Comparison of ENCODE assay signal across 21 mouse cellular contexts in the genomic region with DNA sequence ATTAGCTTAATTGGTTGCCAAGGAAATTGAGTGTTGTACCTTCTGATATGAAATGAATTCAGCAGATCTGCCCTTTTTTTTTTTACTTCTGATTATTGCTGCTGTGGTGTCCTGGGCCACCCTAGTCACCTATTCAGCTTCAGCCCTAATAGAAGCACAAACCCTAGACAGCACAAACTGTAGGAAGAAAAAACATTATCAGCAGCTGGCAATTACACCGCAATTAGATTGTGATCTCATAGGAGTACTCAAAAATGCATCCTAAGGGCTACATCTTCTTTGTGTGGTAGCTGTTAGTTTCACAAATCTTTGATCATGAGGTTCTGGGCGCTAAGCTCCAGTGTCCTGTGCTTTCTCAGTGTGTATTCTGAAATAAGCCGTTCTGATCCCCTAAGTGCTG. TPM values are rescaled to one million over a fixed set of nuclear protein-coding genes. Genes with fewer than 3 reads are reported as not detected.
DNase-seq lines count a peak whose midpoint lies in the region; ATAC-seq lines count a peak whose summit lies in the region.
"Had no signal": no experiment of that assay in that cellular context is flagged by ENCODE, and none has a peak within 500 bp of the region (broad histone marks: within the 10 kb centered on the region; RNA-seq: fewer than 3 reads in every experiment).

No protein-coding gene starts in this region.

- H3K27me3 ChIP-seq in hindbrain, embryonic 13.5 days: no peaks in the 10 kb centered on the region
- H3K27me3 ChIP-seq in hindbrain, embryonic 12.5 days: no peaks in the 10 kb centered on the region
- no peaks in the 10 kb centered on the region for H3K27me3 ChIP-seq in midbrain, embryonic 13.5 days
- H3K27me3 ChIP-seq in midbrain, embryonic 10.5 days (ENCODE audit: low read depth, poor library complexity, severe bottlenecking): no peaks in the 10 kb centered on the region
- H3K27me3 ChIP-seq in midbrain, embryonic 15.5 days (replicated peaks): no peaks in the 10 kb centered on the region
- no peaks in the 10 kb centered on the region for H3K27me3 ChIP-seq in neural tube, embryonic 15.5 days (replicated peaks)
- H3K27me3 ChIP-seq: forebrain, embryonic 15.5 days; Patski had no signal

- no peaks in the 10 kb centered on the region for H3K36me3 ChIP-seq in hindbrain, embryonic 13.5 days
- no peaks in the 10 kb centered on the region for H3K36me3 ChIP-seq in hindbrain, embryonic 12.5 days
- no peaks in the 10 kb centered on the region for H3K36me3 ChIP-seq in midbrain, embryonic 13.5 days
- H3K36me3 ChIP-seq in midbrain, embryonic 10.5 days: no peaks in the 10 kb centered on the region
- H3K36me3 ChIP-seq in midbrain, embryonic 15.5 days (replicated peaks): no peaks in the 10 kb centered on the region
- no peaks in the 10 kb centered on the region for H3K36me3 ChIP-seq in neural tube, embryonic 15.5 days
- H3K36me3 ChIP-seq: embryonic facial prominence, embryonic 10.5 days; forebrain, embryonic 15.5 days; heart, embryonic 10.5 days had no signal

- H3K27ac ChIP-seq in hindbrain, embryonic 13.5 days: peak overlapping the region; percentile 66
- H3K27ac ChIP-seq in hindbrain, embryonic 12.5 days: no peak overlapping the region
- H3K27ac ChIP-seq in midbrain, embryonic 13.5 days: no peak overlapping the region
- no peak overlapping the region for H3K27ac ChIP-seq in midbrain, embryonic 10.5 days (replicated peaks)
- no peak overlapping the region for H3K27ac ChIP-seq in midbrain, embryonic 15.5 days
- 0 out of 2 replicates have a peak overlapping the region, but pooled peaks have one; percentile 38 for H3K27ac ChIP-seq in neural tube, embryonic 15.5 days (replicated peaks)
- H3K27ac ChIP-seq: embryonic facial prominence, embryonic 10.5 days; forebrain, embryonic 15.5 days; heart, embryonic 10.5 days had no signal

- DNase-seq in midbrain, embryonic 10.5 days (ENCODE audit: low spot score): no peak
- no peak for DNase-seq in cerebellum, postnatal 25 days
- DNase-seq: adrenal gland, postnatal 14 days; cerebellum, adult 18-20 months; cerebellum, adult 9-11 months; gastrocnemius, postnatal 10 days; heart, adult 18-20 months; heart, postnatal 10 days; heart, postnatal 4 days had no signal

- WGBS in hindbrain, embryonic 13.5 days: 64% methylated on average over 3 of the region's 3 CpGs
- 86% methylated on average over 3 of the region's 3 CpGs for WGBS in hindbrain, embryonic 12.5 days
- WGBS in midbrain, embryonic 13.5 days: 57% methylated on average over 3 of the region's 3 CpGs
- 81% methylated on average over 3 of the region's 3 CpGs for WGBS in midbrain, embryonic 10.5 days
- WGBS in midbrain, embryonic 15.5 days: 53% methylated on average over 3 of the region's 3 CpGs
- 47% methylated on average over 3 of the region's 3 CpGs for WGBS in neural tube, embryonic 15.5 days

- ATAC-seq in hindbrain, embryonic 13.5 days (ENCODE audit: low FRiP score): peak; percentile 61; the same call in 1 of the 2 replicates
- ATAC-seq in hindbrain, embryonic 12.5 days (ENCODE audit: low FRiP score): no peak
- 0 out of 2 replicates have a peak, but pooled peaks have one; percentile 14 for ATAC-seq in midbrain, embryonic 13.5 days
- peak; percentile 46; the same call in 1 of the 2 replicates for ATAC-seq in midbrain, embryonic 15.5 days (replicated peaks)
- ATAC-seq in neural tube, embryonic 15.5 days (ENCODE audit: low FRiP score): peak; percentile 78
- ATAC-seq: activated CD4-positive, CD25-positive, alpha-beta regulatory T cell, adult 4 months; forebrain, embryonic 15.5 days; inflammation-experienced regulatory T-cells, adult 6 months; Patski had no signal

- H3K4me3 ChIP-seq in hindbrain, embryonic 13.5 days: no peak overlapping the region
- no peak overlapping the region for H3K4me3 ChIP-seq in hindbrain, embryonic 12.5 days
- no peak overlapping the region for H3K4me3 ChIP-seq in midbrain, embryonic 13.5 days (replicated peaks)
- no peak overlapping the region for H3K4me3 ChIP-seq in midbrain, embryonic 10.5 days
- H3K4me3 ChIP-seq in midbrain, embryonic 15.5 days: no peak overlapping the region
- no peak overlapping the region for H3K4me3 ChIP-seq in neural tube, embryonic 15.5 days (replicated peaks)
- H3K4me3 ChIP-seq: embryonic facial prominence, embryonic 10.5 days; forebrain, embryonic 15.5 days; heart, embryonic 10.5 days had no signal

- no peak overlapping the region for H3K9ac ChIP-seq in hindbrain, embryonic 13.5 days
- no peak overlapping the region for H3K9ac ChIP-seq in hindbrain, embryonic 12.5 days
- H3K9ac ChIP-seq in midbrain, embryonic 13.5 days (replicated peaks): no peak overlapping the region
- no peak overlapping the region for H3K9ac ChIP-seq in midbrain, embryonic 15.5 days
- H3K9ac ChIP-seq in neural tube, embryonic 15.5 days (replicated peaks): no peak overlapping the region
- H3K9ac ChIP-seq: forebrain, embryonic 15.5 days had no signal

- H3K4me2 ChIP-seq in hindbrain, embryonic 13.5 days: no peak overlapping the region
- no peak overlapping the region for H3K4me2 ChIP-seq in hindbrain, embryonic 12.5 days (replicated peaks)
- no peak overlapping the region for H3K4me2 ChIP-seq in midbrain, embryonic 13.5 days (replicated peaks)
- no peak overlapping the region for H3K4me2 ChIP-seq in midbrain, embryonic 15.5 days
- H3K4me2 ChIP-seq in neural tube, embryonic 15.5 days: no peak overlapping the region
- H3K4me2 ChIP-seq: forebrain, embryonic 15.5 days had no signal

- H3K9me3 ChIP-seq in hindbrain, embryonic 13.5 days: no peaks in the 10 kb centered on the region
- H3K9me3 ChIP-seq in hindbrain, embryonic 12.5 days (replicated peaks): no peaks in the 10 kb centered on the region
- H3K9me3 ChIP-seq in midbrain, embryonic 13.5 days: 0 out of 2 replicates have a peak, but pooled peaks cover 2% of the 10 kb centered on the region
- 0 out of 2 replicates have a peak, but pooled peaks cover 6% of the 10 kb centered on the region for H3K9me3 ChIP-seq in midbrain, embryonic 10.5 days (replicated peaks)
- no peaks in the 10 kb centered on the region for H3K9me3 ChIP-seq in midbrain, embryonic 15.5 days
- no peaks in the 10 kb centered on the region for H3K9me3 ChIP-seq in neural tube, embryonic 15.5 days (replicated peaks)
- H3K9me3 ChIP-seq: embryonic facial prominence, embryonic 10.5 days; heart, embryonic 10.5 days had no signal

- peaks cover 33% of the 10 kb centered on the region for H3K4me1 ChIP-seq in hindbrain, embryonic 13.5 days (replicated peaks)
- H3K4me1 ChIP-seq in hindbrain, embryonic 12.5 days: peaks cover 9% of the 10 kb centered on the region; the same call in 1 of the 2 replicates
- H3K4me1 ChIP-seq in midbrain, embryonic 13.5 days (replicated peaks): peaks cover 39% of the 10 kb centered on the region
- peaks cover 14% of the 10 kb centered on the region for H3K4me1 ChIP-seq in midbrain, embryonic 10.5 days
- H3K4me1 ChIP-seq in midbrain, embryonic 15.5 days: peaks cover 14% of the 10 kb centered on the region; the same call in 1 of the 2 replicates
- H3K4me1 ChIP-seq in neural tube, embryonic 15.5 days: peaks cover 38% of the 10 kb centered on the region
- H3K4me1 ChIP-seq: heart, embryonic 10.5 days had no signal

RNA-seq across cellular contexts. Expression of a gene that starts 37.7 kb away (rescaled TPM):
- polyA plus RNA-seq in hindbrain, embryonic 13.5 days (2015; fragmentation: Nextera tagmentation; extraction: Ambion mirVana): 0.35 TPM in 1 of 2 replicates, not detected in the other
- 0.76 and 1.6 TPM in 2 replicates for polyA plus RNA-seq in hindbrain, embryonic 12.5 days (2016; fragmentation: Nextera tagmentation; extraction: Ambion mirVana)
- polyA plus RNA-seq in midbrain, embryonic 13.5 days (2015; fragmentation: Nextera tagmentation; extraction: Ambion mirVana): 0.28 TPM in 1 of 2 replicates, not detected in the other
- polyA plus RNA-seq in midbrain, embryonic 10.5 days (2016; fragmentation: Nextera tagmentation; extraction: Ambion mirVana): not detected in 2 replicates
- polyA plus RNA-seq in midbrain, embryonic 15.5 days (2015; fragmentation: Nextera tagmentation; extraction: Ambion mirVana): 0.46 TPM in 1 of 2 replicates, not detected in the other
- polyA plus RNA-seq in neural tube, embryonic 15.5 days (2015; fragmentation: Nextera tagmentation; extraction: Ambion mirVana): 0.49 and 1.8 TPM in 2 replicates
- polyA plus RNA-seq: activated CD4-positive, CD25-positive, alpha-beta regulatory T cell, adult 4 months; C2C12; embryonic facial prominence, embryonic 10.5 days; inflammation-experienced regulatory T-cells, adult 6 months; Patski had no signal

Comparison
In these comparisons a context has a peak if more than half of its experiments do, and no peak if none do; other contexts are left out.
1. H3K27ac ChIP-seq: peak in hindbrain, embryonic 13.5 days (single experiment) and neural tube, embryonic 15.5 days (single experiment); none in hindbrain, embryonic 12.5 days (single experiment), midbrain, embryonic 13.5 days (single experiment), midbrain, embryonic 10.5 days (single experiment) and midbrain, embryonic 15.5 days (single experiment).